ENCODE assay signal across 9 mouse cellular contexts in the genomic region with DNA sequence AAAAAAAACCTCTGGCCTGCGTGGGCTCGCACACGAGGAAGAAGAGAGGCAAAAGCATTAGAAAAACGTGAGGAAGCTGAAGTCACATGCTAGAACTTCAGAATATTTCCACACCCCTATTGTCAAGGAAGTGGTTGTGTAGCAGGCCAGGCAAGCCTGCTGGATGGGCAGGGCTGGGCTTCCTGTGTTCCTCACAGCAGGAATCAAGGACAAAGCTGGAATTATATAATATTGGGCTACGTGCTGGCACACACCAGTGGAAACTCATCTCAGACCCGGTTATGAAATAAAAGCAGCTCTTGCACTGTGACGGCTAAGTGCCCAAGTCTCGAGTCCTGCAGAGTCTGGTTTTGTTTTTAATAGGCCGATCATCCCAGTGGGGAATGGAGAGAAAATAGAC. TPM values are rescaled to one million over a fixed set of nuclear protein-coding genes. Genes with fewer than 3 reads are reported as not detected.
DNase-seq lines count a peak whose midpoint lies in the region; ATAC-seq lines count a peak whose summit lies in the region.
"Had no signal": no experiment of that assay in that cellular context is flagged by ENCODE, and none has a peak within 500 bp of the region (broad histone marks: within the 10 kb centered on the region; RNA-seq: fewer than 3 reads in every experiment).

No protein-coding gene starts in this region.

- no peak overlapping the region for H3K4me2 ChIP-seq in liver, embryonic 16.5 days (ENCODE audit: low read depth, low read length)
- no peak overlapping the region for H3K4me2 ChIP-seq in stomach, embryonic 15.5 days
- H3K4me2 ChIP-seq in hindbrain, embryonic 12.5 days (replicated peaks): no peak overlapping the region

- no peak overlapping the region for H3K9ac ChIP-seq in liver, embryonic 16.5 days (ENCODE audit: low read depth, low read length)
- no peak overlapping the region for H3K9ac ChIP-seq in stomach, embryonic 15.5 days
- no peak overlapping the region for H3K9ac ChIP-seq in hindbrain, embryonic 12.5 days
- H3K9ac ChIP-seq: liver, postnatal 0 days had no signal

- no peaks in the 10 kb centered on the region for H3K27me3 ChIP-seq in liver, embryonic 16.5 days (ENCODE audit: control insufficient read depth, insufficient read depth, low read depth, low read length)
- no peaks in the 10 kb centered on the region for H3K27me3 ChIP-seq in stomach, embryonic 15.5 days (replicated peaks)
- no peaks in the 10 kb centered on the region for H3K27me3 ChIP-seq in hindbrain, embryonic 12.5 days

- 54% methylated on average over 9 of the region's 9 CpGs for WGBS in liver, embryonic 16.5 days (ENCODE audit: insufficient replicate concordance)
- WGBS in stomach, embryonic 15.5 days: 66% methylated on average over 9 of the region's 9 CpGs
- 75% methylated on average over 9 of the region's 9 CpGs for WGBS in hindbrain, embryonic 12.5 days

- DNase-seq in liver: no peak
- peak; percentile 49 to 72 for DNase-seq in gastrocnemius, adult 8-10 months (ENCODE audit: low spot score in 2 of 2)
- DNase-seq in kidney, postnatal 25 days: peak; percentile 54 to 90
- no peak for DNase-seq in c-Kit-positive CD71-positive TER-119-positive erythroid progenitor cells, embryonic 14.5 days (ENCODE audit: low spot score)
- no peak for DNase-seq in layer of hippocampus, postnatal 36 days
- DNase-seq: liver, postnatal 0 days had no signal

- peak overlapping the region; percentile 4; the same call in 1 of the 2 replicates for H3K27ac ChIP-seq in liver, embryonic 16.5 days (ENCODE audit: low read length)
- H3K27ac ChIP-seq in stomach, embryonic 15.5 days: peak overlapping the region; percentile 38; the same call in 1 of the 2 replicates
- no peak overlapping the region for H3K27ac ChIP-seq in hindbrain, embryonic 12.5 days

- H3K4me1 ChIP-seq in liver, embryonic 16.5 days (ENCODE audit: control insufficient read depth, low read depth, low read length): no peaks in the 10 kb centered on the region; the same call in 1 of the 2 replicates
- peaks cover 2% of the 10 kb centered on the region; the same call in 1 of the 2 replicates for H3K4me1 ChIP-seq in stomach, embryonic 15.5 days
- peaks cover 2% of the 10 kb centered on the region; the same call in 1 of the 2 replicates for H3K4me1 ChIP-seq in hindbrain, embryonic 12.5 days

- H3K4me3 ChIP-seq in liver, embryonic 16.5 days (ENCODE audit: low read depth, low read length): no peak overlapping the region
- no peak overlapping the region for H3K4me3 ChIP-seq in stomach, embryonic 15.5 days (replicated peaks)
- H3K4me3 ChIP-seq in hindbrain, embryonic 12.5 days: no peak overlapping the region

- H3K9me3 ChIP-seq in liver, embryonic 16.5 days (replicated peaks; ENCODE audit: control insufficient read depth, low read length): no peaks in the 10 kb centered on the region
- H3K9me3 ChIP-seq in stomach, embryonic 15.5 days: no peaks in the 10 kb centered on the region
- H3K9me3 ChIP-seq in hindbrain, embryonic 12.5 days (replicated peaks): no peaks in the 10 kb centered on the region

- no peaks in the 10 kb centered on the region for H3K36me3 ChIP-seq in liver, embryonic 16.5 days (ENCODE audit: control insufficient read depth, insufficient read depth)
- H3K36me3 ChIP-seq in stomach, embryonic 15.5 days: no peaks in the 10 kb centered on the region
- no peaks in the 10 kb centered on the region for H3K36me3 ChIP-seq in hindbrain, embryonic 12.5 days

- ATAC-seq in liver, embryonic 16.5 days (ENCODE audit: low read depth): no peak
- no peak for ATAC-seq in stomach, embryonic 15.5 days (ENCODE audit: insufficient read depth, low FRiP score, low read depth)
- ATAC-seq in hindbrain, embryonic 12.5 days (ENCODE audit: low FRiP score): no peak
- ATAC-seq: liver, postnatal 0 days had no signal

RNA-seq across cellular contexts. Expression of a gene that starts 13.4 kb away (rescaled TPM):
- 15.8 and 19.4 TPM in 2 replicates for polyA plus RNA-seq in liver, embryonic 16.5 days (2015; fragmentation: Nextera tagmentation; extraction: Ambion mirVana)
- total RNA-seq in gastrocnemius, adult 8-10 months (2022): 1 to 10 TPM; 5.6 to 7.8 (median 6.6) TPM
- 14.5 and 16.7 TPM in 2 replicates for polyA plus RNA-seq in stomach, embryonic 15.5 days (2015; fragmentation: Nextera tagmentation; extraction: Ambion mirVana)
- polyA plus RNA-seq in hindbrain, embryonic 12.5 days (2016; fragmentation: Nextera tagmentation; extraction: Ambion mirVana): 5.8 and 6.3 TPM in 2 replicates
- 1 to 10 TPM; 4.2 to 6.5 TPM for total RNA-seq in layer of hippocampus, postnatal 36 days (2021)

RNA-seq across cellular contexts. Expression of a gene that starts 15.0 kb away (rescaled TPM):
- polyA plus RNA-seq in liver, embryonic 16.5 days (2015; fragmentation: Nextera tagmentation; extraction: Ambion mirVana): 32.7 and 33.6 TPM in 2 replicates
- total RNA-seq in gastrocnemius, adult 8-10 months (2022): 10 to 100 TPM; 52.6 to 67.2 (median 55.9) TPM
- 45.3 and 46.0 TPM in 2 replicates for polyA plus RNA-seq in stomach, embryonic 15.5 days (2015; fragmentation: Nextera tagmentation; extraction: Ambion mirVana)
- 50.9 and 60.3 TPM in 2 replicates for polyA plus RNA-seq in hindbrain, embryonic 12.5 days (2016; fragmentation: Nextera tagmentation; extraction: Ambion mirVana)
- total RNA-seq in layer of hippocampus, postnatal 36 days (2021): 100 to 1,000 TPM; 124 to 132 TPM

RNA-seq across cellular contexts. Expression of a gene that starts 30.0 kb away (rescaled TPM):
- polyA plus RNA-seq in liver, embryonic 16.5 days (2015; fragmentation: Nextera tagmentation; extraction: Ambion mirVana): 328 and 345 TPM in 2 replicates
- total RNA-seq in gastrocnemius, adult 8-10 months (2022): 10 to 100 TPM; 26.7 to 34.5 (median 28.3) TPM
- polyA plus RNA-seq in stomach, embryonic 15.5 days (2015; fragmentation: Nextera tagmentation; extraction: Ambion mirVana): 762 and 772 TPM in 2 replicates
- 1,505 and 1,511 TPM in 2 replicates for polyA plus RNA-seq in hindbrain, embryonic 12.5 days (2016; fragmentation: Nextera tagmentation; extraction: Ambion mirVana)
- total RNA-seq in layer of hippocampus, postnatal 36 days (2021): 100 to 1,000 TPM; 360 to 381 TPM

RNA-seq across cellular contexts. Expression of a gene that starts 33.2 kb away (rescaled TPM):
- 10.0 and 10.3 TPM in 2 replicates for polyA plus RNA-seq in liver, embryonic 16.5 days (2015; fragmentation: Nextera tagmentation; extraction: Ambion mirVana)
- 1 to 10 TPM; 3.2 to 5.0 (median 4.0) TPM for total RNA-seq in gastrocnemius, adult 8-10 months (2022)
- 15.2 and 19.7 TPM in 2 replicates for polyA plus RNA-seq in stomach, embryonic 15.5 days (2015; fragmentation: Nextera tagmentation; extraction: Ambion mirVana)
- polyA plus RNA-seq in hindbrain, embryonic 12.5 days (2016; fragmentation: Nextera tagmentation; extraction: Ambion mirVana): 14.4 and 18.2 TPM in 2 replicates
- 10 to 100 TPM; 13.1 to 19.5 TPM for total RNA-seq in layer of hippocampus, postnatal 36 days (2021)

RNA-seq across cellular contexts. Expression of a gene that starts 53.0 kb away (rescaled TPM):
- 20.7 and 21.1 TPM in 2 replicates for polyA plus RNA-seq in liver, embryonic 16.5 days (2015; fragmentation: Nextera tagmentation; extraction: Ambion mirVana)
- total RNA-seq in gastrocnemius, adult 8-10 months (2022): 1 to 10 TPM in 2 of 4 experiments, under 1 TPM in 2; 0.52 to 2.6 (median 1.4) TPM
- 54.0 and 54.7 TPM in 2 replicates for polyA plus RNA-seq in stomach, embryonic 15.5 days (2015; fragmentation: Nextera tagmentation; extraction: Ambion mirVana)
- 36.0 and 36.9 TPM in 2 replicates for polyA plus RNA-seq in hindbrain, embryonic 12.5 days (2016; fragmentation: Nextera tagmentation; extraction: Ambion mirVana)
- total RNA-seq in layer of hippocampus, postnatal 36 days (2021): 1 to 10 TPM; 1.5 to 2.2 TPM

Comparison
In these comparisons a context has a peak if more than half of its experiments do, and no peak if none do; other contexts are left out.
1. DNase-seq: peak in gastrocnemius, adult 8-10 months (2 of 2) and kidney, postnatal 25 days (2 of 2); none in liver (single experiment), c-Kit-positive CD71-positive TER-119-positive erythroid progenitor cells, embryonic 14.5 days (single experiment) and layer of hippocampus, postnatal 36 days (0 of 2).